Mouse (Mus musculus) cortical plate, adult 2 months (tissue): ENCODE data around the gene Cyp1a2.

Experiments used
- CTCF ChIP-seq: fragments of 200-500 bp; IDR thresholded peaks from 2 replicates; pipeline ENCODE4 v1.5.1; 2011; ENCODE audit warnings: mild to moderate bottlenecking, control low read depth, low read length; ENCODE audit not compliant: insufficient read depth; ENCODE audit errors: extremely low read depth
- POLR2A ChIP-seq: fragments of 200-500 bp; IDR thresholded peaks from 2 replicates; pipeline ENCODE4 v1.6.1; 2011; ENCODE audit warnings: mild to moderate bottlenecking, low read length, control low read depth; ENCODE audit not compliant: insufficient read depth; ENCODE audit errors: extremely low read depth

- no peak for TF ChIP-seq POLR2A
- TF ChIP-seq CTCF = no peak
Measured at GRCm38 (mm10) chr9:57650130-57650785, 33.2 kb downstream of the Cyp1a2 start.
